Mouse (Mus musculus): ENCODE results near the gene Ppp3ca.

DNA sequence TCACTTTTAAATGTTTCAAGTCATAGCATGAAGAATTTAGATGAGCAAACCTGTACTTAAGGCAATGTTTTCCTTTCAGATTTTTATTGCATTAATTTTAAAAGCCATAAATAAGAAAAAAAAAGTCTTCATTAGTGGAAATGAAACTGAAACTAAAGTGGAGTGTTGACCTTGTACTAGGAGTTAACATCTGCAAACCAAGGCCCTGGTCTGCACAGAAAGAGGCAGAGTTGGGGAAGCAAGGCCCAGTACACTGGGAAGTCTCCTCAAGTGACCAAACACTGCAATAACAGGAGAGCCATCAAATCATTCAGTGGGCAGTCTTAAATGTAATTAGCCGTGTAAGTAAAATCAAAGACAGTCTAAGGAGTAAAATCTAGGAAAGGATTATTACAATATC, 38.3 kb downstream of the Ppp3ca start:
- no peak for TF ChIP-seq CTCF (IDR thresholded peaks at IDR 0.05; ENCODE audit: low read depth)
- TF ChIP-seq EP300 (IDR thresholded peaks at IDR 0.05; ENCODE audit: low read depth) = no peak

All from liver, postnatal 0 days (tissue).